Mouse (Mus musculus) mouse trophoblast stem cell (cell line): ENCODE results near the gene Gm10053.

Experiments
- in situ Hi-C, 2 experiments: fragments of 300-500 bp; cut with MseI, MboI; formaldehyde crosslinking; loops; 2 replicates in 1 of 2; 3 replicates in 1 of 2; pipeline ENCODE4 v1.15.1; 2025

Gm10053 gene

DNA sequence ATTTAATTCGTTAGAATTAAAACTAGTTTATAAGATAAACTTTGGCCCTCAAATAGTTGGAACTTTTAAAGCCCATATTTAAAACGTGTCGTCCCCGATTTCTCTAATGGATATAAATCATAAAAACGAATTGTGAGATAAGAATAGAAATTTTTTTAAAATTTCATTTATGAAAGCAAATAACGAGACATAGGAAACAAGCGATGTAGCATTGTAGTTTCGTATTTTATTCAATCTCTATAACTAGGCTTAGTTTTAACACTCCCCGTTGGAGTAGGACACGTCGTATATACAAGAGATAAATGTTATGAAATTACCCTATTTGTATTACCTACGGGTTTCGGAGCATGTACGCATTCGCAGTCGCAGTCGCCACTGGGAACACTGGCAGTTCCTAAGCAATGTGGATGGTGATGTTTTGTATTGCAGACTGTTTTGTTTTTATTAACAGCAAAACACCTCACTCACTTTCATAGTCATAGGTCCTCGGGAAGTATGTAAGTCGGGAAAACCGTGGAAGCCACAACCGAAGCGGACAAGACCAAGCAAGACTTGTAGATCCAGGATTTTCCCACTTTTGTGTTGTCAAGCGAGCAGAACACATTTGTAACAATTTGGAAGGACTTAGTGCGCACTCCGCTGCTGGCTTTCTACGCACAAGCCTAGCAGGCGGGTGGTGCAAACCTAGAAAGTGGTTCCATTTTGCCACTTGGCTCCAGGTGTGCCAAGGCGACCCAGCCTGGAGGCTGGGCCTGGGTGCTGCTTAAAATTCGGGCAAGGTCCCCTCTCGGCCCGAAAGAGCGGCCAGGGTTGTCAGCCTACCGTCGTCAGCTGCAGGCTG is 23.5 kb downstream of the Gm10053 start:
- in situ Hi-C loops = no loop called here

DNA sequence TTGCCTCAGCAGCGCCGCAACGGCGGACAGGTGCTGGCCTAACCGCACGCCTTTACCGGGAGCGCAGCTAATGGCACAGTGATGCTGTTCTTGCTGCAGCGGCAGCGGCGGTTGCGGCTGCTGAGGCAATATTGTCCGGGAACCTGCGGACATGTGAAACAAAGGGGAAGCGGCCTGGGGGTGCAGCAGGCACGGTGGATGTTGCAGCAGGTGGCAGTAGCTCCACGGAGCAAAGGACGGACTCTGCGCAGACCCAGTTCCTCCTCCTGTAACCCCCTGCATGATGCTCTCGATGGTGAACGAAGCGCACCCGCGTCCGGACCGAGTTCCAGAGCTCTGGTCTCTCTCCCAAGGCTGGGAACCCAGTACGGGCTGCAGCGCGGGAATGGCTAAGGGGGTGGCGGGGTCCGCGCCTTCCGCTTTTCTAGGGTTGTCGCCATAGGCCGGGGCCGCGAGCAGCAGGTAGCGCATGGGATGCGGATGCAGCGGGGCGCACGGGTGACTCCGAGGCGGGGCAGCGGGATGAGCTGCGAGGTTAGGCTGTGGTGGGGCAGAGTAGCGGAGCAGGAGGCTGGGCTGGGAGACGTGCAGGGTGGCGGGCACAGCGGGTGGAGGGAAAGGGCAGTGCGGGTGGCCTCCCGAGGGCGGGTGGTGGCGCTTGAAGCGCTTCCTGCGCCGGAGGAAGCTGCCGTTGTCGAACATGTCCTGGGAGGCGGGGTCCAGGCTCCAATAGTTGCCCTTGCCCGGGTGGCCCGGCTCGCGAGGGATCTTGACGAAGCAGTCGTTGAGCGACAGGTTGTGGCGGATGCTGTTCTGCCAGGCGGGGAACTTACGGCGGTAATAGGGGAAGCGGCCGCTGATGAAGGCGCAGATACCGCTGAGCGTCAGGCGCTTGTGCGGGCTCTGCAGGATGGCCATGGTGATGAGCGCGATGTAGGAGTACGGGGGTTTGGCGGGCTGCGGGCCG is 24.4 kb downstream of the Gm10053 start:
- in situ Hi-C loops = no loop called here

- in situ Hi-C loops = no loop called here
Measured at GRCm38 (mm10) chr19:24900581-24901220, 25.2 kb downstream of the Gm10053 start, which contains the start of gene Foxd4. Foxd4 (minus strand) TSS chr19:24901197.

GRCm38 (mm10) chr19:24901666-24902065 is 26.2 kb downstream of the Gm10053 start:
- in situ Hi-C loops = no loop called here

DNA sequence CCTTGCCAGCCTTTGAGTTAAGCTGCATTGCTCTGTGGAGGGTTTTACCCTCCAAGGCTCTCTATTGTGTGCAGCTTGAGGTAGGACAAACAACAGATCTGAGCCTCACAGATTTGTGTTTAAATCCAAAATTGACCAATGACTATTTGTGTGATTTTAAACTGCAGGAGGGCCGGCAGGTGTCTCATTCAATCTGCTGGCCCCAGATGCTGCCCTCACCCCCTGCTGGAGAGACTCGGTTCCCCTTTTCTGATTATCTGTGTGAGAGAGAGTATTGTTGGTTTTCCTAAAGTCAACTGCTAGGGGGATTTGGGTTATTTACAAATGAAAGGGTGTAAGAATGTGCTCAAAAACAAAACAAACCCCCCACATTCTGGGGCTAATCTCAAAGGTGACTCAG is 26.8 kb downstream of the Gm10053 start:
- in situ Hi-C loops = no loop called here

GRCm38 (mm10) chr19:24902821-24903220 is 27.3 kb downstream of the Gm10053 start:
- in situ Hi-C loops = no loop called here

- in situ Hi-C loops = no loop called here
Measured at GRCm38 (mm10) chr19:24907655-24908054, 32.2 kb downstream of the Gm10053 start.

GRCm38 (mm10) chr19:24908385-24909155 is 33.1 kb downstream of the Gm10053 start:
- in situ Hi-C loops = no loop called here

- in situ Hi-C loops = no loop called here
Measured at GRCm38 (mm10) chr19:24920866-24921265, 45.4 kb downstream of the Gm10053 start.
